Mouse (Mus musculus): Measurements from ENCODE around the gene Mpdu1. TPM values are rescaled to one million over a fixed set of nuclear protein-coding genes. Genes with fewer than 3 reads are reported as not detected.
"Not testable (repeated sequence)": the region's sequence is repeated elsewhere in the genome, so short reads cannot be mapped to it uniquely, and the experiment has no call there.

Gene Mpdu1
- polyA plus RNA-seq, 1 experiment from 2014 or later: 34.5 TPM

- under 1% methylated on average over 38 of the region's 50 CpGs for WGBS (ENCODE audit: insufficient replicate concordance)
- Histone ChIP-seq H3K27me3 (ENCODE audit: control insufficient read depth, insufficient read depth, low read depth, low read length) (no peaks in the 10 kb centered on the region), H3K4me2 (ENCODE audit: low read depth, low read length) (peak overlapping the region; percentile 86), H3K9ac (ENCODE audit: low read depth, low read length) (peak overlapping the region; percentile 98), H3K36me3 (ENCODE audit: control insufficient read depth, insufficient read depth) (no peaks in the 10 kb centered on the region), H3K4me3 (ENCODE audit: low read depth, low read length) (peak overlapping the region; percentile 94), H3K27ac (ENCODE audit: low read length) (peak overlapping the region; percentile 95), H3K4me1 (ENCODE audit: control insufficient read depth, low read depth, low read length) (peaks cover 27% of the 10 kb centered on the region), H3K9me3 (replicated peaks; ENCODE audit: control insufficient read depth, low read length) (no peaks in the 10 kb centered on the region)
- ATAC-seq (ENCODE audit: low read depth): peak; percentile 51
Observed at GRCm38 (mm10) chr11:69633128-69633866, 29.1 kb downstream of the Mpdu1 start.

DNA sequence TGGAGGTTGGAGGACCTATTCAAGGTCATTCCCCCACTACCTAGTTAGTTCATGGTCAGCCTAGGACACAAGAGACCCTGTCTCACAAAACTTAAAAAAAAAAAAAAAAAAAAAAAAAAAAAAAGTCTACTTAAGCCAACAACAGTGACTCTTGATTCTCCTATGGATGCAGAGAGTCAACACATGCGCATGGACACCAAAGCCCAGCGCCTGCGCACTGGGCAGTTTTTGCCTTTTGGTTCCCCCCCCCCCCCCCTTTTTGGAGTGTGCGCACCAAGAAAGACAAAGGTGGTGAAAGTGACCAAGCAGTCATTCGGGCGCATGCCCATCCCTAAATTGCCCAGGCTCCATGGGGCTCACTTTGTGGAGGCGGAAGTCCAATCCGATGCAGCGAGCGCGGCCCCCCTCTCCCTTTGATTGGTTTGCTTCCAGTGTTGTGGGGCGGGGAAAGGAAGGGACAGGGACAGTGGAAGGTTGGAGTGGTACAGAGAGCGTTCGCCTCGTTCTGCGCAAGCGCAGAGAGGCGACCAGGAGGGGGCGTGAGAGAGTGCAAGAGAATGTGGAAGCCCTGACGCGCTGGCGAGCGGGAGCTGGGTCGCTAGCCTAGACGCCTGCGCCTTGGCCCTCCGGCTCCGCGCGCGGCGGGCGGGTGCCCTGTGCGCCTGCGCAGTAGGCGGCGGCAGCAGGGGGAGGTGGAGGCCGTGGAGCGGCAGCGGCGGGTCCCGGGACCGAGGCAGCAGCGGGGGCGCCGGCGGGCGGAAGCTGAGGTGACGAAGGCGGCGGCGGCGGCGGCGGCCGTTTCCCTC is 30.0 kb downstream of the Mpdu1 start, which contains the start of gene Fxr2:
Gene Fxr2 (plus strand): TSS at position 707 of the 806 bp plus-strand sequence.
- ATAC-seq (ENCODE audit: low read depth): peak; percentile 95
- H3K9ac ChIP-seq (ENCODE audit: low read depth, low read length): peak within 1 kb of the TSS; percentile 98
- H3K4me1 ChIP-seq (ENCODE audit: control insufficient read depth, low read depth, low read length): peaks cover 27% of the 10 kb centered on the region
- H3K4me3 ChIP-seq (ENCODE audit: low read depth, low read length): peak within 1 kb of the TSS; percentile 94
- WGBS (ENCODE audit: insufficient replicate concordance): under 1% methylated on average over 46 of the region's 56 CpGs
- H3K27me3 ChIP-seq (ENCODE audit: control insufficient read depth, insufficient read depth, low read depth, low read length): no peaks in the 10 kb centered on the region
- peak within 1 kb of the TSS; percentile 86 for H3K4me2 ChIP-seq (ENCODE audit: low read depth, low read length)
- no peaks in the 10 kb centered on the region for H3K36me3 ChIP-seq (ENCODE audit: control insufficient read depth, insufficient read depth)
- no peaks in the 10 kb centered on the region for H3K9me3 ChIP-seq (replicated peaks; ENCODE audit: control insufficient read depth, low read length)
- peak within 1 kb of the TSS; percentile 95 for H3K27ac ChIP-seq (ENCODE audit: low read length)

- H3K36me3 ChIP-seq (ENCODE audit: control insufficient read depth, insufficient read depth): no peaks in the 10 kb centered on the region
- H3K9ac ChIP-seq (ENCODE audit: low read depth, low read length): no peak overlapping the region
- H3K27ac ChIP-seq (ENCODE audit: low read length): no peak overlapping the region
- no peak overlapping the region for H3K4me2 ChIP-seq (ENCODE audit: low read depth, low read length)
- H3K9me3 ChIP-seq (replicated peaks; ENCODE audit: control insufficient read depth, low read length): no peaks in the 10 kb centered on the region
- peaks cover 17% of the 10 kb centered on the region for H3K4me1 ChIP-seq (ENCODE audit: control insufficient read depth, low read depth, low read length)
- WGBS (ENCODE audit: insufficient replicate concordance): 48% methylated on average over 1 of the region's 1 CpGs
- no peak overlapping the region for H3K4me3 ChIP-seq (ENCODE audit: low read depth, low read length)
- no peak for ATAC-seq (ENCODE audit: low read depth)
- no peaks in the 10 kb centered on the region for H3K27me3 ChIP-seq (ENCODE audit: control insufficient read depth, insufficient read depth, low read depth, low read length)
Observed at GRCm38 (mm10) chr11:69629802-69630201, 32.6 kb downstream of the Mpdu1 start.

DNA sequence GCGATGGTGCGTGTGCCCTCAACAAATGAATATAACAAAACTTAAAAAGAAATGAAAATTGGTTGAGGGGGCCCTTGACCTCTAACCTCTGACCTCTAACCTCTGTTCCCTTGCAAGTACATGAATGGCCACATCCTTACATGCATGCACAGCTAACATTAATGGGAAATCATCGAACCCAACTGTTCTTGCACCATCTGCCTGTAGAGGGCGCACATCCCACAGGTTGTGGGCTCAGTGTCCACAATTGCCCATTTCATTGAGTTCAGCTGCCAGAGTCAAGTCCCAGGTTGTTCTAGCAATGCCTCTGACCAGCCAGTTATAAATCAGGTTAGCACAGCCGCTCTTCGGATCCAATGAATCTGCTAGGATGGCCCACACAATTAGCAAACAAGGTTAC is 34.2 kb downstream of the Mpdu1 start:
- ATAC-seq (ENCODE audit: low read depth): no peak
- WGBS (ENCODE audit: insufficient replicate concordance): 32% methylated on average over 6 of the region's 6 CpGs
- Histone ChIP-seq H3K36me3 (ENCODE audit: control insufficient read depth, insufficient read depth) (no peaks in the 10 kb centered on the region), H3K4me1 (ENCODE audit: control insufficient read depth, low read depth, low read length) (peaks cover 5% of the 10 kb centered on the region), H3K27ac (ENCODE audit: low read length) (no peak overlapping the region), H3K4me3 (ENCODE audit: low read depth, low read length) (no peak overlapping the region), H3K27me3 (ENCODE audit: control insufficient read depth, insufficient read depth, low read depth, low read length) (no peaks in the 10 kb centered on the region), H3K4me2 (ENCODE audit: low read depth, low read length) (no peak overlapping the region), H3K9me3 (replicated peaks; ENCODE audit: control insufficient read depth, low read length) (no peaks in the 10 kb centered on the region), H3K9ac (ENCODE audit: low read depth, low read length) (no peak overlapping the region)

GRCm38 (mm10) chr11:69624339-69624738 is 38.1 kb downstream of the Mpdu1 start:
- 63% methylated on average over 2 of the region's 2 CpGs for WGBS (ENCODE audit: insufficient replicate concordance)
- not testable (repeated sequence) for H3K9me3 ChIP-seq (replicated peaks; ENCODE audit: control insufficient read depth, low read length); H3K27ac ChIP-seq (ENCODE audit: low read length); ATAC-seq (ENCODE audit: low read depth); H3K4me2 ChIP-seq (ENCODE audit: low read depth, low read length); H3K36me3 ChIP-seq (ENCODE audit: control insufficient read depth, insufficient read depth); H3K27me3 ChIP-seq (ENCODE audit: control insufficient read depth, insufficient read depth, low read depth, low read length); H3K4me3 ChIP-seq (ENCODE audit: low read depth, low read length); H3K9ac ChIP-seq (ENCODE audit: low read depth, low read length)
- peaks cover 27% of the 10 kb centered on the region for H3K4me1 ChIP-seq (ENCODE audit: control insufficient read depth, low read depth, low read length)

- no peak overlapping the region for H3K4me3 ChIP-seq (ENCODE audit: low read depth, low read length)
- no peaks in the 10 kb centered on the region for H3K9me3 ChIP-seq (replicated peaks; ENCODE audit: control insufficient read depth, low read length)
- peak overlapping the region; percentile 80 for H3K4me2 ChIP-seq (ENCODE audit: low read depth, low read length)
- peaks cover 27% of the 10 kb centered on the region for H3K4me1 ChIP-seq (ENCODE audit: control insufficient read depth, low read depth, low read length)
- H3K27ac ChIP-seq (ENCODE audit: low read length): no peak overlapping the region
- no peak overlapping the region for H3K9ac ChIP-seq (ENCODE audit: low read depth, low read length)
- H3K36me3 ChIP-seq (ENCODE audit: control insufficient read depth, insufficient read depth): no peaks in the 10 kb centered on the region
- ATAC-seq (ENCODE audit: low read depth): no peak
- H3K27me3 ChIP-seq (ENCODE audit: control insufficient read depth, insufficient read depth, low read depth, low read length): no peaks in the 10 kb centered on the region
- 55% methylated on average over 4 of the region's 4 CpGs for WGBS (ENCODE audit: insufficient replicate concordance)
Observed at GRCm38 (mm10) chr11:69623006-69623405, 39.4 kb downstream of the Mpdu1 start.

- Histone ChIP-seq H3K4me1 (ENCODE audit: control insufficient read depth, low read depth, low read length) (peaks cover 31% of the 10 kb centered on the region), H3K9ac (ENCODE audit: low read depth, low read length) (peak overlapping the region; percentile 59)
Observed at GRCm38 (mm10) chr11:69622406-69622805, 40.0 kb downstream of the Mpdu1 start.

DNA sequence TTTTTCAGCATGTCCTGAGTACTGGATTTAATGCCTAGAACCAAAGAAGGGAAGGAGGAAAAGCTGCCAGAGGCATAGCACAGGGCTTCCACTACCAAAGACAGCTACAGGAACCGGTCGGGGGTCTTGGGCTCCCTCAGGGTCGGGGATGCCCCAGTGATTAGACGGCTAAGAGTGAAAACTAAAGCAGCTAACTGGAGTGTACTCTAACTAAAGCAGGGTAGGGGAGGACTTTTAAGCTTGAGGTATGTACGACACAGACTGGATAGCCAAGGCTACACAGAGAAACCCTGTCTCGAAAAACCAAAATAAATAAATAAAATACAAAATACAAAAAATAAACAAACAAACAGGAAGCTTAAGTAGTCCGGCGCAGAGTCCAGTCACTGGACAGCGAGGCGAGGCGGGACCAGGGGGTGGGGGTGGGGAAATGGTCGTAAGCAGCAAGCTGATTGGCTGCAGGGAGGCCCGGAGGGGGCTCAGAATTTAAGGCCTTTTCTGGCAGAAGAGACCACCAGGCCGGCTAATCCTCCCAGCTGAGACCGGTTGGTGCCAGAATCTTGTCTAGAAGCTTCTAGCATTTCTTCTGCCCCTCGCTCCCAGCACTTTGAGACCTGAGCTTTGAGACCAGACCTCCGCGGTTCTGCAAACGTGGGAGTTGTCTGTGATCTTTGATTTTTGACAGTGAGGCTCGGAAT is 40.7 kb downstream of the Mpdu1 start, which contains the start of gene Sat2:
Gene Sat2 (plus strand): TSS at position 454 of the 698 bp plus-strand sequence.
- Histone ChIP-seq H3K4me3 (ENCODE audit: low read depth, low read length) (peak within 1 kb of the TSS; percentile 65), H3K4me2 (ENCODE audit: low read depth, low read length) (peak within 1 kb of the TSS; percentile 80), H3K9ac (ENCODE audit: low read depth, low read length) (peak within 1 kb of the TSS; percentile 59), H3K36me3 (ENCODE audit: control insufficient read depth, insufficient read depth) (no peaks in the 10 kb centered on the region), H3K9me3 (replicated peaks; ENCODE audit: control insufficient read depth, low read length) (no peaks in the 10 kb centered on the region), H3K4me1 (ENCODE audit: control insufficient read depth, low read depth, low read length) (peaks cover 31% of the 10 kb centered on the region), H3K27ac (ENCODE audit: low read length) (peak within 1 kb of the TSS; percentile 76), H3K27me3 (ENCODE audit: control insufficient read depth, insufficient read depth, low read depth, low read length) (no peaks in the 10 kb centered on the region)
- ATAC-seq (ENCODE audit: low read depth): peak; percentile 67
- WGBS (ENCODE audit: insufficient replicate concordance): 7% methylated on average over 20 of the region's 20 CpGs

More at GRCm38 (mm10) chr11:69622406-69622805, 40.0 kb downstream of the Mpdu1 start:
- peak overlapping the region; percentile 80 for H3K4me2 ChIP-seq (ENCODE audit: low read depth, low read length)
- WGBS (ENCODE audit: insufficient replicate concordance): 40% methylated on average over 6 of the region's 6 CpGs
- no peaks in the 10 kb centered on the region for H3K9me3 ChIP-seq (replicated peaks; ENCODE audit: control insufficient read depth, low read length)
- H3K27ac ChIP-seq (ENCODE audit: low read length): no peak overlapping the region
- H3K4me3 ChIP-seq (ENCODE audit: low read depth, low read length): peak overlapping the region; percentile 65
- ATAC-seq (ENCODE audit: low read depth): no peak
- H3K36me3 ChIP-seq (ENCODE audit: control insufficient read depth, insufficient read depth): no peaks in the 10 kb centered on the region
- no peaks in the 10 kb centered on the region for H3K27me3 ChIP-seq (ENCODE audit: control insufficient read depth, insufficient read depth, low read depth, low read length)
